Mouse (Mus musculus) ES-E14 (cell line): ENCODE measurements at regions not wholly inside any gene's neighbourhood (a gene's known extent, or its start where the extent isn't known, plus 50 kb on each side); places are given as distances from the start of the nearest gene placed in this dataset.

Experiments used
- HCFC1 ChIP-seq: IDR thresholded peaks from 2 replicates; pipeline ENCODE4 v1.6.1; 2012; ENCODE audit warnings: low read length, inconsistent platforms, borderline replicate concordance; ENCODE audit not compliant: insufficient read depth
- MAFK ChIP-seq: IDR thresholded peaks from 2 replicates; pipeline ENCODE4 v1.6.1; 2014; ENCODE audit warnings: mild to moderate bottlenecking, low read depth, low read length, inconsistent platforms; ENCODE audit not compliant: insufficient read depth
- ZC3H11A ChIP-seq: IDR thresholded peaks from 2 replicates; pipeline ENCODE4 v1.6.1; 2012; ENCODE audit warnings: low read depth, mild to moderate bottlenecking, inconsistent platforms, low read length, borderline replicate concordance

DNA sequence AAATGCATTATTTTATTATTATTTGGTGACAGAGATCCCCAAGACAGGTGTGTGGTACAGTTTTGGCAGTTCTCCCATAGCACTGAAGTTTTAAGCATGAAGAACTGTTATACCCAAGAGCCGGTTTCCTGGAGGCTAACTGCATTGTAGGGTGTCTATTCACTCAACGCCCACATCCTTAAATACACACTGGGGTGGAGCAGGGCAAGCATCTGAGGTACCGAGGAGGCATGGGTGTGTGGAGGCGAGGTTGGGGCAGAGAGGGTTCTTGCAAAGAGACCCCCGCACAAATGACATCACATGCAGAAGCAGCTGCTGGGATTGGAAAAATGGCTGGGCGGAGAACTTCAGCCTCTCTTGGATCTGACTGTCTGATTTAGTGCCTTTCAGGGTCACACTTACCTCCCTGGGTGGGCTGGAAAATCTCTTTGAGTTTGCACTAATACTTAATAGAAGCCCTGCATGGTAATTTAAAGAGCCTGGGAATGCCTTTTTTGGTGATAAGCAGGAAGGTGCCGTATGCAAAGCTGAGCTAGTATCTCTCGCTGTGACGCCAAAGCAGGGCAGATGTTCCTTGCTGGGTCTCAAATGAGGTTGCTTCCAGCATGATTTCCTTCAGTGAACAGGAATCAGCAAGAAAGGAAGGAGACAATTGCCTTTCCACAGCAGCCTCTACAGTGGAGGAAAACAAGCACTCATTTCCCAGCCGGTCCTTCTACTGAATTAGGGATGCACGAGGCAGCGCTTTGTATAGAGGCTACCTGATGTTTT is 53.9 kb upstream of the Mdm1 start:
- no peak for TF ChIP-seq MAFK
- TF ChIP-seq ZC3H11A: no peak
- no peak for TF ChIP-seq HCFC1
